Mouse (Mus musculus) ES-Bruce4 (cell line): Measurements from ENCODE around the gene Hibadh.

ENCODE experiments used
- CTCF ChIP-seq: IDR thresholded peaks from one replicate; pipeline ENCODE4 v1.8.1; 2011; ENCODE audit warnings: low read depth, low read length
- POLR2A ChIP-seq: IDR thresholded peaks from one replicate; pipeline ENCODE4 v1.8.1; 2011; ENCODE audit warnings: low read length; ENCODE audit not compliant: insufficient read depth

DNA sequence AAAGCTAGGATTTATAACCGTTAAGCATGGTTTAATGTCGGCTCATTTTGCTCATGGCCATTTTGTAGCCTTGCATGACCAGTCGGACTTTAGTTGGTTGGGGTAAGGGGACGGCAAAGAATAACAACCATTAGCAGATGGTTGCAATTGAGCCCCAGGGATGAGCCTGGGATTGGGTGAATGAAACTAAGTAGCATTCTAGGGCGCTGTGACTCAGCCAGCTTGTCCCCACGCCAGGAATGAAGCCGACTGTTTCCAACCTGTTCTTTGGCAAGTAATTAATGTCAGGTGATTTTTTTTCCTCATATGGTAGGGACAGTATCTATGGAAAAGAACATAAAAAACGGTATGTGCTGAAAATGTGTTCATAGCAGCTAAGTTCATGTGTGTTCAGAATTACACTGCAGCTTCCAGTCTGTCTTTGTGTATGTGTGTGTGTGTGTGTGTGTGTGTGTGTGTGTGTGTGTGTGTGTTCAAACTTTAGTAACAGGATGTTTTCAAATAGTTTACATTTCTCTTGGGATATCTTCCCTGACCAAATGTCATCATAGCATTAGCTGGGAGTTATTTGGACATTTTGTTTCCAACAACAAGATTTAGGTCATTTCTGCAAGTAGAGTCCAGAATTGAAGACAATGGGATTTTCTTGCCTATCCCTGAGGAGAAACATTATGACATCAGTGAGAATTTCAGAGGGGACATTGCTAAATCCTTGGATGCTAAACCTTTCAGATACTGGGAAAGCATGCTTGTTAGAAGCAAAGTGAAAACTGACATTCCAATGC is 135.3 kb downstream of the Hibadh start:
- TF ChIP-seq CTCF (no peak), POLR2A (no peak)
